Mouse (Mus musculus) left cerebral cortex, adult 18-20 months (tissue): ENCODE measurements at regions not wholly inside any gene's neighbourhood (a gene's known extent, or its start where the extent isn't known, plus 50 kb on each side); places are given as distances from the start of the nearest gene placed in this dataset.
A peak's percentile ranks its signal among the peaks of the same experiment; 100 is the strongest.

Experiments
- DNase-seq, 2 experiments: peaks; one replicate each; pipeline ENCODE4 v3.0.0; 2021 to 2022; ENCODE audit warnings: low spot score in 2 of 2, mixed read lengths in 1 of 2

DNA sequence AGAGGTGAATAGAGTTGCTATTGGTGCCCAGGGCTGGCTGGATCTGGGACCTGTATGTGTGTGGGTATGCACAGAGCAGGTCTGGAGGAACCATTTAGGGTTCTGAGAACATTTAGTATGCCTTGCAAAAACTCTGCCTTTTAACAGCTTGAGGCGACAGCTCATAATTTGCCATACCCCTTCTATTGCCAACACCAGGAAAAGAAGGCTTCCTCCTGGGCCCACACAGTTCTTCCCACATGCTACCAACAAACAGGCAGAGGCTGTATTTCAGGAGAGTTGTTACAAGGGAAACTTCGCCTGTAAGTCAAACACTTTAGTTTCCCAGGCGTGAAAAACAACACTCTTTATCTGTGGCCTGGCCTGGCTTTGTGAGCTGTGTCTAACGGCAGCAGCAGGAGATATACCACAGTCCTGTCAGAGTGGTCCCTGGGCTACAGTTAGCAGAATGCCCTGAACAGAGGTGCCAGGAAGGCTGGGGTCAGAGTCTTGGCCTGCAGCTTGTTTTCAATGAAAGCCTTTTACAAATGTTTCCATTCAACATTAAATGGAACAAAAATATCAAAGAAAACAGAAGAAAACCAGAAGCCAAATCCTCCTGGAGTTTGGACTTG lies 225.4 kb downstream of the Dhx35 start:
- peak; percentile 36 to 53 for DNase-seq

DNA sequence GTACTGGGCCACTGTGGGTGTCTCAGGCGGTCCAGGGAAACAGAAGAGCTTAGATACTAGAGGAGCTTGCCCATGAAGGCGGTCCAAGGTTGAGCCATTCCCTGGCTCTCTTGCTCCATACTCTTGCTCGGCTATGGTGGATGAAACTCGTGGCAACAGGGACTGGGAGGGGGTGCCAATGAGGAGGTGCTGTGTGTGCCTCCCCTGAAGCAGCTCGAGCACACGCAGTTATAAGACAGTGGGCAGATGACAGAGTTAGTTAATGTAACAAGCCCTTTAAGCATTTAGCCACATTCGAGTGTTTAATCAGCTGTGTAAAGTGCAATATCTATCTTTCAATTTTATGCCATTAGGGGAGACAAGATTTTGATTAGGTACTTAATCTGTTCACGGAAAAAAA lies 237.5 kb downstream of the Dhx35 start:
- DNase-seq = no peak

DNA sequence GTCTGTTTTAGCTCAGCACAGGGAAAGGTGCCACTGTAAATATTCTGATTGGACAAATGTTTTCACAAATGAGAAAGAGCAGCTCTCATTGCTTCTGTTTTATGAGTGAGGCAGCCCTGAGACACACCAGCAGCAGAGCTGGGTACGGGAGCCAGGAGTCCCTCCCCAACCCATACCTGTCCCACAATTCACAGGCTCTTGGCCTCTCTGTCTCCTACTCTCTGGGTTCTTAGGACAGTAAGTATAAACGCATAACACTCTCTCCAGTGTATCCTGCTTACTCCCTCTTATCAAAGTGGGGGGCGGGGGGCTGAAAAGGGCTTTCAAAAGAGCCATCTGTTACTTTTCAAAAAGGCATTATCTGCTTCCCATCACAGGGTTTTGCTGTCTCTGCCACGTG lies 245.3 kb downstream of the Dhx35 start:
- DNase-seq = no peak

DNA sequence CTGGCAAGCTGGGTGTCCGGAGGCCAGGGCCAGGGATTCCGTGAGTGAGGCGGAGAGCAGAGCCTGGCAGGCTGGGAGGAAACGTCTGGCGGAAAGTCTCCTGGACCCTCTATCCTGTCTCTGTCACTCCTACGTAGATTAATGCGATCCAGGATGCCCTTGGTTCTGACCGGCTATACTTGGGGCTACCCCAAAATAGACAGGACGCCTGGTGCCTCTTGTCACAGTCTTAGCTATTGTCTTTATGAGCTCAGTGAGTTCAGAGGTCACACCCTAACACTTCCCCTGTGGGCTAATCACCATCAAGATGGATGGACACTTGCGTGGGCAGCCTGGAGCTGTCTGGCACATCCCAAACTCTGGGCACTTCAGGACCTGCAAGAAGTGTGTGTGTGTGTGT lies 258.9 kb downstream of the Dhx35 start:
- DNase-seq = no peak

DNA sequence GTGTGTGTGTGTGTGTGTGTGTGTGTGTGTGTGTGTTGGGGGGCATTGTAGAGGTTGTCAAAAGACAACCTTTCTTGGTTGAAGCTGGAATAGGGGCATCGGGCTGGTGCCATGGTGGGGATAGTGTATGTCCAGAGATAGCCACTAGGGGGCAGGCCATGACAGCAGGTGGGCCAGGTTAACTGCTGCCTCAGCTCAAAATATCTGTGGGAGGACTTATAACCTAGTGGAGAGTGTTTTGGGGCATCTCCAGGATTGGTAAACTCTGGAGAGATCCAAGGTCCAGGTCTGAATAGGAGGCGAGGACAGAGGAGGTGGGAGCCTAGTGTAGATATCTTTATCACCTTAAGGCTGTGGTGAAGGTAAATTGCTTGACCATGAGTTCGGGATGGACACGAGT lies 259.3 kb downstream of the Dhx35 start:
- peak; percentile 66 to 78 for DNase-seq

DNA sequence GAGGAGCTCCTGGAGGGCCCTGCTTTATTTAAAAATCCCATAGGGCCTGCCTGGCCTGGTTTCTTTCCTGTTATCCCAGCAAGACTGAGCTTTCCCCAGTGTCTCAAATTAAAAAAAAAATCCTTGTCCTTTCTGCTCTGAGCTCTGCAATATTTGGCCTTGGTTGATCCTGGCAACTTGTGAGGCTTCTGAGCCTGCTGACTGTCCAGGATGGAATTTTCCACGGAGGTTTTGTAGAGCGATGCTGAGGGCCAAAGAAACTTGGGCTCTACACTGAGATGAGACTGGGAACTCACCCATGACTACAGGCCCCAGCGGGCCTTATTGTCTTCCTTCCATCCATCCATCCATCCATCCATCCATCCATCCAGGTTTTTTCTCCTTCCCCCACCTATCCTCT lies 259.8 kb downstream of the Dhx35 start:
- DNase-seq = no peak

DNA sequence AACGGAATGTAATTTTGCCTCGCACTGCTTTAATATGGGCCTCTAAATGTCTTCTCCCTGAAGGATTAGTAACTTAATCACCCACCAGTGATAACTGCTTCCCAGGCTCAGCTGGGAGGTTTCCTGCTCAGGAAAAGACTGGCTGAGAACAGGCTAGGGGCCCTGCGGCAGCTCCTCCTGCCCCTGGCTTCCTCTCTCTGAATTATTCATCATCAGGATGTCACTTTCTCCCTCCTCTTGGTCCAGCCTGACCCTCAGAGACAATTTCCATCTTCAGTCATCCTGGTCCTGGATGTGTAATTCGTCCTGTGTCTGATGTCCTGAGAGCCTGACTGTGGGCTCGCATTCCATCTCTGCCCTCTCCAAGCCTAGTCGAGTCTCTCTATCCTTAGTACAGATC lies 261.2 kb downstream of the Dhx35 start:
- DNase-seq = no peak

DNA sequence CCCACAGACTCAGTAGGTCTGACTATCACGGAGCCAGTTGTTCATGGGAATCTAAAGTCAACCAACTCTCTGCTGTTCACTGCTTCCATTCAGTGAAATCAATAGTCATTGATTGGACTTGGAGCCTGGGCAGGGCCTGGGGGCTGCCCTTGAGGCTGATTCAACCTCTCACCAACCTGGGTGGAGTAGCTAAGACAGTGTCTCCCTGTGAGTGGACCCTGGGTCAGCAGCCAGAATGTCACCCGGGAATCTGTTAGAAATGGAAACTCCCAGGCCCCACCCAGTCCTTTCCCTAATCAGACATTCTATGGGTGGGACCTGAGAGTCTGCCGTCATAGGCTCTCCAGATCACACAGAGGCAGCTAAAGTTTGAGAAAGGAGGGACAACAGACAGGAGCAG lies 262.4 kb downstream of the Dhx35 start:
- no peak for DNase-seq

DNA sequence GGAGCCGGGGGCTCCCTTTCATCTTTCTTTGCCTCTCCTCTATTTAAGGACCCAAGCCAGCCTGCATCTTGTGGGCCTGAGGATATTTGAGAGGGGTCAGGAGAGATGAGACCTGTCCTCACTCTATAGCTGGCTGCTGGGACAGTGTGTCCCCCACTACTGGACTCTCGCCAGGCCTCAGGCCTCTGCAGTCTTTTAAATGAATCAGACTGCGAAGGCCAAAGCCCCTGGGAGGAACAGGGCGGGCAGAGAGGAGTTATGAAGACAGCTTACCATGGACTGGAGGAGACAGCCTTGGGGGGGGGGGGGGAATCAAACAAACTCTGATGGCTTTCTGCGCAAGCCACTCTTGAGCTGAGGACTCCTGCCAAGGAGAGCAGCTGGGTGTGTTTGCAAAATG lies 262.9 kb downstream of the Dhx35 start:
- DNase-seq = no peak

DNA sequence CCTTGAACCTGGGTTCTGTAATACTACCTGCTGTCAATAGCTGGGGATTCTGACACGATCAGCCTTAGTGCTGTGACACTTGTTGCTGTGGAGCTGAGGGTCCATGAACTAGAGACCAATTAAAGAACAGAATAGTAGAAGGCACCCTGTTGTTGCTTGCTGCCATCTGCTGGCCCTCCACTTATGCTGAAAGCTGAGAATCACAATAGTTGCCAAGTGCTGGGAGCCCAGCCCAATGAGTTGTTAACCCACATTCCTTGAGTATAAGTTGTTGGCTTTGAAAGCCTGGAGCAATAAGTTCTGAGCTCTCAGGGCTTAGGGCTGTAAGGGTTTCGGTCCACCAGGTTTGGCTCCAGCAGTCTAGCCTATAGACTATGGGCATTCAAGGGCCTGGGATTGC lies 267.7 kb downstream of the Dhx35 start:
- peak; percentile 13 for DNase-seq

DNA sequence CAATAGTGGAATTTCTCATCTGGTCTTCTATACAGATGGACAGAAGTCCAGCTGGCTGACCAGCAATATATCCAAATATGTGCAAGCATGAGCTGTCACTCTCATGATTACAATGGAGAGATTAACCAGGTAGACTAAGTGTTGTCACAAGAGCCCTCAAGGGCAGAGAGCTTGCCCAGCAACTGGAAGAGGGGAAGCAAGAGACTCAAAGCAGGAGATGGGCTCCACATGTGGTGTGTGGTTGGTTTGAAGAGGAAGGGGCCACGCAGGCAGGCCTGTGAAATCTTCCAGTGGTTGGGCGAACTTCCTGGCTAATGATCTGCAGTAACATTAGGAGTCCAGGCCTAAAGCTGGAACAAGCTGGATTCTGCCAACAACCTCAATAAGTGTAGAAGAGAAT lies 268.1 kb downstream of the Dhx35 start:
- no peak for DNase-seq

DNA sequence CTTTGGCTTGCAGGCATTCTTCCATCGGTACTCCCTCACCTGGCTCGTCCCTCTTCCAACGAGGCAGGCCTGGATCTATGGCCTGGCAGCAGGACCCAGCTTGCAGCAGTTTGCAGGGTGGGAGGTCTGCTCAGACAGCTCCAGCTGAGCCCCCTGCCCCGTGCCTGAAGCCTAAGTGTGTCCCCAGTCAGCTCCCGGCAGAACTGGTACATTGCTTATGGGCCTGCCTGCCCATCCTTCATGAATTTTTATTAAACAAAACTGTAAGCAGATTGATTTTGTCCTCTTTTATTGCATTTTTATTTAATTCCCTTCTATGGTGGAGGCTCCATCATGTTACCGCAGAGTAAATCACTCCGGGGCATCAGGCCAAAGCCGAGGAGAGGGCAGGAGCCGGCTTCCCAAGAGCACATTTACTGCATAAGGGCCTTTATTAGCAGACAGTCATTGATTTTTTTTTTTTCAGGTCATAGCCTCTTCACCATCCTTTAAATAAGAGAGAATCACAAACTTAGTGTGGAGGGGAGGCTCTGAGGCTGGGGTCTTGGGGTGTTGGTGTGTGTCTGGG lies 269.9 kb downstream of the Dhx35 start:
- no peak for DNase-seq

DNA sequence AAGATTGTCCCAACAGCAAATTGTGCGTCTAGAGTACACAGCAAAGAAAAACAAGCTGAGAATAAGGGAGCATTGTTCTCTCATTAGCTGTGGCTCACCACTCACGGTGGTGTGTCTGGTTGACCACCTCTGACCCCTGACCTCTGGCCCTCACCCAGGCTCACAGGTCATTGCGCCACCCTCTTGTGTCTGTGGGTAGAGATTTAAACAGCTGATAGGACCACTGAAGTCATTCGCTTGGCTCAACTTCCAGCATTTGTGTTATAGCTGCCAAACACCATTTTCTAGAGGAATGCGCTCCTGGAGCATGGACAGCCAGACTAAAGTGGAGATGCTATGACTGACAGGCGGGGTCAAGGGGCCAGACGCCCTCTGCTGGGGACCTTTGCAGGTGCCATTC lies 272.9 kb downstream of the Dhx35 start:
- no peak for DNase-seq

DNA sequence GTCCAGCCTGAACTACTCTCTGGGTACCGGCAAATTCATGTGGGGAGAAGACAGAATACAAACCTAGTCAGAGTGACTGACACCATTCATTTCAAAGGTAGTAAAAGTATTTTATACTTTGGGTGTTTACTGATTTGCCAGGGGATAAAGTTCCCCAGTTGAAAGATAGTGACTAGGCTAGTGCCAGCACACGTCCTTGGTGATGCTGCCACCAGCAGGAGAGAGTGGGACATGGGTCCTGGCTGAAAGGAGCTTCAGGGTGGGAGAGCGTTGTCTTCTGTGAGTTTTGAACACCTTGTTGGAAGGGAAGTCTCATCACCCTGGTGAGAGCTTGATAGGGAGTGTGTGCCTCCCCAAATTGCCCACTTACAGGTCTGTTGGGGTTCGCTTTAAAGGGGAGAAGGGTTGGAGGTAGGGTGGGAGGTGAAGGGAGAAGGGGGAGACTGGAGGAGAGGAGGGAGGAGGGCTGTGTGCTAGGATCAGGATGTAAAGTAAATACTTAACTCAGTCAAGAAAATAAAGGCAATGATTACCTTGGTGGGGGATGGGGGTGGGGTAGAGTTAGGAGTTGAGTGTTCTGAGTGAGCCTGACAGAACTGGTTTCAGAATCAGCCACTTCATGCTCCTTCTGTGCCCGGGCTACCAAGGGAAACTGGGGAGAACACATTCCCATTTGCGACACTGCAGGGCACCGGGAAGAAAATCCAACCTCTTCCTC lies 273.9 kb downstream of the Dhx35 start:
- no peak for DNase-seq

DNA sequence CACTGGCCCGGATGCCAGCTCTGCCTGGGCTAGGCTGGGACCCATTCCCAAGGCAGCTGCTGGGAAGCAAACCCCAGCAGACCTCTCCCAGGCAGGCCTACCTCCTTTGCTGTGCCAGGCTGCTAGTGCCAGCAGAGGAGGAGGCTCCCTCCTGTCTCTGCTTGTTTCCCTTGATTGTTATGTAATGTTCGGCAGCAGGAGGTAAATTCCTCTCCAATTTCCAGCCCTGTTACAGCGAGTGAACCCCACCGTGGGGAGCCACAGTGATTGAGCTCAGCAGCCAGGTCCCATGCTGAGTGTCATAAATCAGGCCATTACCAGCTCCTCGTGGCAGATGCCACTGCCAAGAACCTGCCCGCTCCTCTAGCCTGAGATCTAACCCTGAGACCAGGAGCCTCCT lies 274.6 kb downstream of the Dhx35 start:
- DNase-seq = peak in 1 of 2 experiments; percentile 29

DNA sequence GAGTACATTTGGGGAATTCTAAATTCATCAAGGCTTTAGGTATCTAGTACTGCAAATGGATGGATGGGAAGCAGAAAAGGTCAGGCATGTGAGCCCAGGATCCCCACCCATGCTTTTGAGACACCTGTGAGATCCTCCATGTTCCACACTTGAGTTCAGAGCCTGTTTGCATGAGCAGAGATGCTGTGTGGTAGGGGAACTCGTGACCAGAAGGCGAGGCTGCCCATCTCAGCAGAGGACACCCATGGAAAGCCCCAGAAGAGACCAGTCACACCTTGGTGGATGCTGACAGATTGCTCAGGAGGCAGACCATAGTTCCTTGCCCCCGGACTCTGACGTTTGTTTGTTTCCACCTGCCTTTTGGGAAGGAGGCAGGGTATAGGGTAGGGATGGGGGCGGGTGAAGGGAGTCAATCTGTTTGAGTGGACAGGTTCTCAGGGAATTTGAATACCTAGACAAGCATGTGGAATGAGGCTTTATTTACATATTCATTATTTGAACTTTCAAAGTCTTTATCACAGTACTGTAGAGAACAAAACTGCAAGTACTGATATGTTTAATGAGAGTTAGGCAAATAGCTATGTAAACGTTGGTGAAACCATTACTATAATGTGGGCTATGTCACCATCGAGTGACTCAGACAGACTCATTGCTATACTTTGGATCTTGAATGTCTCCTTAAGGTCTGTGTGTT lies 278.5 kb downstream of the Dhx35 start:
- no peak for DNase-seq

DNA sequence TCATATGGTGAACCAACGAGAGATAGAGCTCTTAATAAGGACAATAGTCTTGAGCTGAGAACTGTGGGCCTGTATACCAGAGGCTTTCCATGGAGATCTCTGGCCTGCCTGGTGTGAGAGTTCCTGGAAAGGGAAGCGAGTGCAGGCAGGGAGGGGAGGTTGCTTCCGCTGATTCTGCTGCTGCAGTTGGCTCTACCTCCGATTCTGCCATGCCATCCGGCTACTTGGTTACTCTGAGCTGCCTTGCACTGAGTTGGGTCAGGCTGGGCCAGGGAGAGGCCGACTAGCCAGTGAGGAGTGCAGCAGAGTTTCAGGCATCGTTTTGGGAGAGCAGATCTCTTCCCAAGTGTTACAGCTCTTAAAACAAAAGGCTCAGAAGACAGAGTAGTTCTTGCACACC lies 285.2 kb downstream of the Dhx35 start:
- no peak for DNase-seq

DNA sequence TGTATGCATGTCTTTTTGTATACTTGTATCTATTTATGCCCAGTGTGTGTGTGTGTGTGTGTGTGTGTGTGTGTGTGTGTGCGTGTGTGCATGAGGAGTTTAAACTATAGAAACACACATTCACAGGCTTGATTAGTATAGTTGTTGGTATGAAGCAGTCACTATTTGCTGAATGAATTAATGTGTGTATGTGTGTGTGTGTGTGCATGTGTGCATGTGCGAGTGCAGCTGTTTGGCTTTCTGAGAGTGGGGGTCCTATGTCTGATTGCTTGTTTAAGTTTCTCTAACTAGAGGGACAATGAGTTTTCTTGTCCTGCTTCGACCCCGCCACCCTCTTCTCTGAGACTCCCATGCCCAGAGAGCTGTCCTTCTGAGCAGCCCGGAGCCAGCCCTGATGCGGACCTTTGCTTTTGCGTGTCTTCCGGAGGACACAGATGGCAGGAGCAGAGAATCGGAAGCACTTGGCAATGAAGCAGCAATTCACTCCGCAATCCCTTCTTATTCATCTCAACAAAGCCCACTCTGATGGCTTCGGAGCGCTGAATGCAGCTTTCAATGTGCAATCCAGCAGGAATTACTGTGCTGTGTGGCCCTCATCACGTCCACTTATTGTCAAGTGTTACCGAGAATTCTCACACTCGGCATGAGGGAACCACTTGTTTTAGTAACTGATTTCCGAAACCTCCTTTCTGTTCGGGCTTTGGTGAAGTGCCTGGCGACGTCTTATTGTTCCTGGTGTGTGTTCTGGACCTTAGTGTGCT lies 286.4 kb downstream of the Dhx35 start:
- DNase-seq = peak in 1 of 2 experiments; percentile 8

DNA sequence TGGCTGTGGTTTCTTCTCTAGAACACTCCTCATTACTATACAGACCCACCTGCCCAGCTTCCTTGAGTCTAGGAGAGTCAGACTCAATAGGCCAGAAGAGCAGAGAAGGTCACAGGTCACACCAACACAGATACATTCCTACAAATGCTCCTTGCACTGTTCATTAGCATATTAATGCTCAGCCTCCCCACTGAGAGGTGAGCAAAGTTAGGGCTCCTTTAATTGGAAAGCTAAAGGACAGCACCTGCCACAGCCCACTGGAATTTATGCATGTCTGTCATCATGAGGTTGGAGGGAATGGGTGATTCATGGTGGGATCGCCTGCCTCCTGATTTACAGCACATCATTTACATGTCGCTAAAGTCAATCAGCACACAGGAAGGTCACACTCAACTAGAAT lies 292.2 kb downstream of the Dhx35 start:
- no peak for DNase-seq

DNA sequence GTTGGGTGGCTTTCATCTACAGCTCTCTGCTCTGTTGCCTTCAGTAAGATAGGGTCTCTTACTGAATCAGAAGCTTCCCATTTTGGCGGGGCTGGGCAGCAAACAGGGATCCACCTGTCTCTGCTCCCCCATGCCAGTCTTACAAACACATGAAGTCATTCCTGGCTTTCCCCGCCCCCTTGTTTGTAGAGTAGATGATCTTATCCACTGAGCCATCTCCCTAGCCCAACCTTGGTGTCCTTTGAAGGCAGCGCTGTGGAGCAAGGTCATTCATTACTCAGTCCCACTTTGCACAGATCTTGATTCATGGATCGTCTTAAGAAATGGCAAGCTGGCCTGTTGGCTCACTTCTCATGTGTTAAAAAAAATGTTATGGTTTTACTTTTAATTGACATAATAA lies 293.6 kb downstream of the Dhx35 start:
- no peak for DNase-seq

DNA sequence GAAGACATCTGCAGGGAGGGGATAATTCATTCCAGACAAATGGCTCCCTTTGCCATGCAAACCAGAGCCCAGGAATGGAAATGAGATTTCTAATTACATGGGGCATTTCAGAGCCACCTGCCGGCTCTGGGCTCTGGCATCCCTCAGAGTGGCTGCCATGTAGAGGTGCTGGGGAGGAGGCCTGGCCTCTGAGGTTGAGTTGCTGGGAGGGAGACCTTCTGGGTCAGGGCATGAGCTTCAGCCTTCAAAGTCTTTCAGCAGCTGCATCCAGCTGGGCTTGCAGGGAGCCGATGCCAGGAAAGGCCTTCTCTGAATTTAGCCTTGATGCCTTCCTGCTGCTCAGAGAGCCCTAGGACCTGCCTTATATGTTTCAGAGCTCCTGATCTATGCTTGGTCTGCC lies 302.1 kb downstream of the Dhx35 start:
- no peak for DNase-seq

DNA sequence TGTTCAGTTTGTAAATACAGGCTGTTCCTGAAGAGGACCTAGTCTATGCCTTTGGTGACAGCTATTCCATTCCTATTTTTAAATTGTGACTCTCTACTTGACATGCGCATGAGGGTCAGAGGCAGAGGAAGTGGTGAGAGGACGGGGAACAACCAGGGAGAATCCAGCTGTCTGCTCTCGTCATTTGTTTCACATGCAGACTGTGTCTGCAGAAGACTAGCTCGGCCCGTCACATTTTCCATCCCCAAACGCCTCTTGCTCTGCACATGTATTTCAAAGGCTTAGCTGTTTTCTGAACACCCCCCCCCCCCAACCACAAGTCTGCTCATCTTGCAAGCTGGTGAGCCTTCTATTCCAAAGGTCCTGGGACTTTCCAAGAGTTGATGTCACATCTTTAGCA lies 339.4 kb downstream of the Dhx35 start:
- no peak for DNase-seq
